Mouse (Mus musculus) cerebellum, adult 11-12 months (tissue): ENCODE measurements around the gene Rpl23.

ENCODE experiments used
- DNase-seq: peaks from one replicate; pipeline ENCODE4 v3.0.0; 2022

Rpl23 gene

GRCm38 (mm10) chr11:97813085-97813484, 30.8 kb upstream of the Rpl23 start:
- no peak for DNase-seq

- DNase-seq = peak; percentile 42
Measured at GRCm38 (mm10) chr11:97812491-97812921, 30.3 kb upstream of the Rpl23 start.

- DNase-seq = peak; percentile 37
Measured at GRCm38 (mm10) chr11:97811569-97812362, 29.5 kb upstream of the Rpl23 start.

GRCm38 (mm10) chr11:97810970-97811369, 28.7 kb upstream of the Rpl23 start:
- peak; percentile 16 for DNase-seq

GRCm38 (mm10) chr11:97810356-97810755, 28.1 kb upstream of the Rpl23 start:
- peak; percentile 45 for DNase-seq

GRCm38 (mm10) chr11:97809235-97810121, 27.2 kb upstream of the Rpl23 start:
- peak; percentile 50 for DNase-seq

GRCm38 (mm10) chr11:97808621-97809234, 26.5 kb upstream of the Rpl23 start:
- peak; percentile 80 for DNase-seq

- peak; percentile 37 for DNase-seq
Measured at GRCm38 (mm10) chr11:97808093-97808492, 25.9 kb upstream of the Rpl23 start.

GRCm38 (mm10) chr11:97807626-97808025, 25.4 kb upstream of the Rpl23 start:
- DNase-seq = peak; percentile 46

- peak; percentile 42 for DNase-seq
Measured at GRCm38 (mm10) chr11:97806613-97806964, 24.4 kb upstream of the Rpl23 start.

- peak; percentile 57 for DNase-seq
Measured at GRCm38 (mm10) chr11:97805662-97806612, 23.7 kb upstream of the Rpl23 start.

GRCm38 (mm10) chr11:97804841-97805661, 22.8 kb upstream of the Rpl23 start:
- peak; percentile 67 for DNase-seq

- DNase-seq = no peak
Measured at GRCm38 (mm10) chr11:97803847-97804246, 21.6 kb upstream of the Rpl23 start.

- no peak for DNase-seq
Measured at GRCm38 (mm10) chr11:97802495-97802894, 20.3 kb upstream of the Rpl23 start.

- no peak for DNase-seq
Measured at GRCm38 (mm10) chr11:97802194-97802470, 19.9 kb upstream of the Rpl23 start.

GRCm38 (mm10) chr11:97801409-97802193, 19.4 kb upstream of the Rpl23 start:
- peak; percentile 74 for DNase-seq

GRCm38 (mm10) chr11:97800691-97801408, 18.6 kb upstream of the Rpl23 start:
- DNase-seq = peak; percentile 72

GRCm38 (mm10) chr11:97799994-97800690, 17.9 kb upstream of the Rpl23 start:
- DNase-seq = peak; percentile 77
